Mouse (Mus musculus) natural killer cell, adult 2 months (primary cell): ENCODE measurements around the gene BC024978.
A peak's percentile ranks its signal among the peaks of the same experiment; 100 is the strongest.

ENCODE experiments used
- DNase-seq, 2 experiments: peaks; one replicate each; pipeline ENCODE4 v3.0.0; 2022; ENCODE audit warnings: low spot score in 2 of 2

The BC024978 gene

GRCm38 (mm10) chr7:27177942-27178323 is 17.6 kb upstream of the BC024978 start:
- DNase-seq, result no peak

DNA sequence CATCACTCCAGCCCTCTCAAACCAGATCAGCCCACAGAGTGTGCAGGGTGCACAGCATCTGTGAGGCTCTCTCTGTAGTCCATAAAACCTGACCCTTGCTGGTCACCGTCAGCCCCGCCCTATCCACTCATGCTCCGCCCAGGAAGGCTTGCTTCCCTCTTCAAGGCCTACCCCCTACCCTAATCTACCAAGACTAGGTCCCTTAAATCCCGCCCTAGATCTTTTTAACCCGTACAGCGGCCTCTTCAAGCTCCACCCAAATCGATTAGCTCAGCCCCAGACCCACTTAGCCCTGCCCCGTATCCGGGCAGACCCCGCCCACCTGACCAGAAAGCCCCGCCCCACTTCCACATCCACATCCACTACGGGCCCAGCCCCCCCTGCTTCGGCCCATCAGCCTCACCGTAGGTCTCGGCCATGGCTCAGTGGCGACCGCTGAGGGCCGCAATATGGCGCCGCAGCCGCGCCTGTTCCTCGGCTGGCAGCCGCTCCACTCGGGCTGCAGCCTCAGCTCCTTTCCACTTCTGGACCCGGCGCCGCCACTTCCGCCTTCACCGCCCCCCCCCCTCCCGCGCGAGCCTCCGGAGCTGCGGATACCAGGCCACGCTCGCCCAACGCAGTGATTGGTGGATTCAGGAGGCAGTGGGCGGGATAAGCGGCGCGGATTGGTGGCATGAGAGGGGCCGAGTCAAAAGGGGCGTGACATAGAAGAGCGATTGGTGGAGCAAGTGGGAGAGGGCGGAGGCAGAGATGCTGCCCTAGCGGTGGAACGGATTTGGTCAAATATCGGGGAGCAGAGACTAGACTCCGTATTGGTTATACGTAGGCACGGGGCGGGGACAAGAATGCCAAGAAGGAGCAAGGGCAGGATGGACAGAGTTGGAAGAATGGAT is 17.0 kb upstream of the BC024978 start, which contains the start of gene Rab4b:
TSS of gene Rab4b (minus strand) at position 573 of the 893 bp plus-strand sequence.
- peak; percentile 99 for DNase-seq

DNA sequence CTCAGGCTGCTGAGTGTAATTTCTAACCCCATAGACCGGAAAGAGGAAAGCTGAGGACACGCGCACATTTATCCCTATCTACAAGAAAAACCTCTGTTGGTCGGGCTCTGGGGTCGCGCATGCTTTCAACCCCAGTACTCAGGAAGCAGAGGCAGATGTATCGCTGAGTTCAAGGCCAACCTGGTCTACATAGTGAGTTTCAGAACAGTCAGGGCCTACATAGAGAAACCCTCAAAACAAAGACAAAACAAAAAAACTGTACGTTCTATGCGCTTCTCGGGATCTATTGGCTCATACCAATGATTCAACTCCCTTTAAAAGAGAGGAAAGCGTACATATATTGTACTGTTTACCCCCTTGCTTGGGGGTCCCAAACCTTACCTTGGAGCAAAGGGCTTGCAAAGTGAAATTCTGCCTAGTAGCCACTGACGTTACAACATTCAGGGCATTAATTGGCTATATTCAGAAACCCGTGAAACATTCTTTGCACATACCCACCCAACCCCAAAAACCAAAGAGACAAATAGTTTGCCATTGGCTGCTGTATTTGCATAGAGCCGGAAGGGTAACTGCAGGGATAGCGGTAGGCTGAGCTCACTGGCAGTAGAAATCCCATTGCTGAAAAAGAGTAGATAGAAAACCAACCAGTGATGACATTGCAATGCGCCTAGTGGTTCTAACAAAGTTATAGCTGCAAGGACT is 16.2 kb upstream of the BC024978 start:
- no peak for DNase-seq

- DNase-seq, result no peak
These were observed 15.5 kb upstream of the BC024978 start for GRCm38 (mm10) chr7:27180036-27180435.

DNA sequence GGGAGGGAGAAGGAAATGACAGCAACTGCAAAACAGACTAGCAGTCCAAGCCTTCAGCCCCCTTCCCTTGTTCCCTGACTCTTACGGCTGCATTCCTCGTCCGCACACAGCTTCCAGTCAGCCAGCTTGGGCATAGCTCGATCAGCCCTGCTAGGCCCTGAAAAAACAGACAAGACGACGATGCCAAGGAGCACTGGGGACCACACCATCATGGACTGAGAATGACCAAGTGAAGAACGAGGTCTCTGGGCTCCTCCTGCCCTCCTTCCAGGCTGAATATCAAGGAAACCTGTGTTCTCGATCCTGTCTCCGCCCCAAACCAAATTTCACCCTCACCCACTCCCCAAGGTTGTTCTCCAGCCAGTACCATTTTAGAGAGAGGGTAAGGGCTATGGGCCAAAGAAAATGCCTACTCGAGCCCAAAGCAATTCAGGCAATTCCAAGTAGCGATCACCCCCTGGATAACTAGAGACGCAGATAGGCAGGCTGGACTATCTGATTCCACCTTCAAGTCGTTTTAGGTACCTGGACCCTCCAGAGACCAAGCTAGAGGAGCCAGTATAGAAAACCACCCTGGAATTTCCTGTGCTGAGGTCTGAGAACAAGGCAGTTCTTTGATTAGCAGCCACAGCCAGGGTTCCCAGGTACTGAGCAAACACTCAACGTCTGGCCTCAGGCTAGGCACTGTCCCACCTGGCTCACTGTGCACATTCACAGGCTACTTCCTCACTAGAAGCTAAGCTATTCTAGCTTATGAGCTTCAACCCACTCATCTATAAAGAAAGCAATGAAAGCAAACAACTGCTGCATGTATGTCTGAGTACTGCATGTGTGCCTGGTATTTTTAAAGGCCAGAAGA is 14.5 kb upstream of the BC024978 start, which contains the start of the genes Gm21983 and Mia:
TSS of gene Gm21983 (minus strand) at position 250 of the 859 bp plus-strand sequence.
TSS of gene Mia (minus strand) at position 321 of the 859 bp plus-strand sequence.
- DNase-seq, result no peak

GRCm38 (mm10) chr7:27182498-27182897 is 13.1 kb upstream of the BC024978 start:
- no peak for DNase-seq

DNA sequence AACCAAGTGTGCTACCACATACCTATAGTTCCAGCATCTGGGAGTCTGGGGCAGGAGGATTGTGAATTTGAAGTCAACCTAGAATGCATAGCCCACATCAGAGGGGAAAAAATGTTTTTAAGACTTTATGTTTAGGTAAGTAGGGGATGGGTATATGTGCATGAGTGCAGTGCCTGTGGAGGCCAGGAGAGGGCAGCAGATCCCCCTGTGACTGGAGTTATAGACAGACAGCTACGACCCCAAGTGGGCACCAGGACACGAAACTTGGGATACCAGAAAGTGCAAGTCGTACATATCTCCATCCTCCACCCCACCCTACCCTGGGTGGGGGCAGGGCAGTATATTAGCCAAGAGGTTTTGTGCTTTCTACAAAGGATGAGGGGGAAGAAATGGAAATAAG is 10.6 kb upstream of the BC024978 start:
- DNase-seq, result peak in 1 of 2 experiments; percentile 41

DNA sequence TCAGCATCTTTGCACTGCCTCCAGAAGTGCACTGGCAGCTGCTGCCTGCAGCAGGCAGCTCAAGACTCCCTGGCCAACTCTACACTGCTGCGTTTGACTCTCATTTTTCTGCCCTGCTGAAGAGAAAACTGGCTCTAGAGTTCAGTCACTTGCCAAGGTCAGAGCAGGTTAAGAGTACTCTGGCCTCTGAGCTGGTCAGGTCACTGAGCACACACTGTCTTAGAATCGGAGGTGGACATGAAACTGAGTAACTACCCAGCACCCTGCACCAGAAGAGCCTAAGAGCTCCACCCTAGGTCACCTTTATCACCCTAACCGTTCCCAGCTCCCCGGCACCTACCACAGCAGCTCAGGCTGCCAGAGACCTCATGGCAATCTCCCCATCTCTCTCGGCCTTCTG is 9.6 kb upstream of the BC024978 start:
- no peak for DNase-seq

GRCm38 (mm10) chr7:27189271-27189931 is 6.2 kb upstream of the BC024978 start:
- no peak for DNase-seq

DNA sequence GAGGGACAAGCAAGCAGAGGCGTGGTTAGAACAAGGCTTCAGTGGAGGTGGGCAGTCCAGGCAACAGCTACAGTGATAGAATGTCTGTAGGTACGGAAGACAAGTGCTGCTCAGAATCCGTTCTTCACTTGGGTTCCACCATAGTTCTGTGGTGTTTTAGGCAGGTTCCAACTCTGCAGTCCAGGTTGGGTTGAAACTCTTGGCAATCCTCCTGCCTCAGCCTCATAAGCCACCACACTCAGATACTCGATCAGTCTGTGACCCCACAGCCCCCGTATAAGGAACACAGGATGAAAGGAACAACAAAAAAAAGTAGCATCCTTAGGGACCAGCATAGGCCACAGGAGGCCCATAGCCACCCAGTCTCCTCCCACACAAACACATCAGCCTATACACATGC is 3.1 kb upstream of the BC024978 start:
- DNase-seq, result no peak

DNA sequence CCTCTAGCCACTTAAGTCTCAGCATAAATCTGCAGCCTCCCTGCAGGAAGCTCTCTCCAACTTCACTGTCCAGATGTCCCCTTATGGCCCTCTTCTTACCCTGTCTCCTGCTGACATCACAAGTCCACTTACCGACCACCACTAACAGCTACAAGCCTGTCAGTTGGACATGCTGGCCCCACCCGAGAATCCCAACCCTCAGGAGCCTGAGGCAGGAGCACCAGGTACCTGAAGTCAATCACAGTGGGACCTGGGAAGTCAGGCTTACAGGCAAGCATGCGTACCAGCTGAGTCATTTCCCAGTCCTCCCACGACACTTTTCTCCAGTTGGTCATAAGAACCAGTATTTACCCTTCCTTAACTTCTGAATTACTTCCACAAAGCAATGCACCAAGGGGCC is 1.9 kb upstream of the BC024978 start:
- DNase-seq, result no peak

DNA sequence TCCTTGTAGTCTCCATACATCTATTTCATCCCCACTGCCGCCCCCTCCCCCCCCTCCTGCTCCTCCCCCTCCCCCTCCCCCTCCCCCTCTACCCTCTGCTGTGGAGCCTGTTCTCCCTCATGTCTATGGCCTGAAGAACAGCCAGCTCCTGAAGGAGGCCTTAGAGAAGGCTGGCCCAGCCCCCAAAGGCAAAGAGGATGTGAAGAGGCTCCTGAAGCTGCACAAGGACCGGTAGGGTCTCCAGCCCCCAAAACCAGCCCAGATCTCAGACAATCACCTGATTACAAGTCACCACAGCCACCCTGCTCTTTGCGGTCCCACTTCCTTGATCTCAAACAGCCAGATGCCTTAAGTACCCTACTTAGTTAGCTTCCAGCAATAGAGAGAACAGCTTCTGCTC is 1.6 kb downstream of the BC024978 start:
- no peak for DNase-seq

- DNase-seq, result no peak
These were observed 2.1 kb downstream of the BC024978 start for GRCm38 (mm10) chr7:27197634-27198033.

DNA sequence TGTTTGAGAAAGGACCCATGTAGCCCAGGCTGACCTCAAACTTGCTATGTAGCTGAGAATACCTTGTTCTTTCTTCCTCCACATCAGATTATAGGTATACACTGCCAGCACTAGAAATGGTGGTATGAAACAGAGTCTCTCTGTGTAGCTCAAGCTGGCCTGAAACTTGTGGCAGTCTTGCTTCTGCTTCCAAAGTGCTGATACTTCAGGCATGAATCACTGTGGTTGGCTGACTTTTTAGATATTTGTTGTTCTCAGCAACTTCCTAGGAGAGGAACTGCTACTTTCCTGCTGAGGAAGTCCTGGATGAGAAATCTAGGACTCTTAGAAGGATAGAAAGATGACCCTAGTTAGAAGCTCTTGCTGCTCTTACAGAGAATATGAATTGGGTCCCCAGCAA is 2.8 kb downstream of the BC024978 start:
- DNase-seq, result no peak

- DNase-seq, result no peak
These were observed 3.2 kb downstream of the BC024978 start for GRCm38 (mm10) chr7:27198779-27199178.

DNA sequence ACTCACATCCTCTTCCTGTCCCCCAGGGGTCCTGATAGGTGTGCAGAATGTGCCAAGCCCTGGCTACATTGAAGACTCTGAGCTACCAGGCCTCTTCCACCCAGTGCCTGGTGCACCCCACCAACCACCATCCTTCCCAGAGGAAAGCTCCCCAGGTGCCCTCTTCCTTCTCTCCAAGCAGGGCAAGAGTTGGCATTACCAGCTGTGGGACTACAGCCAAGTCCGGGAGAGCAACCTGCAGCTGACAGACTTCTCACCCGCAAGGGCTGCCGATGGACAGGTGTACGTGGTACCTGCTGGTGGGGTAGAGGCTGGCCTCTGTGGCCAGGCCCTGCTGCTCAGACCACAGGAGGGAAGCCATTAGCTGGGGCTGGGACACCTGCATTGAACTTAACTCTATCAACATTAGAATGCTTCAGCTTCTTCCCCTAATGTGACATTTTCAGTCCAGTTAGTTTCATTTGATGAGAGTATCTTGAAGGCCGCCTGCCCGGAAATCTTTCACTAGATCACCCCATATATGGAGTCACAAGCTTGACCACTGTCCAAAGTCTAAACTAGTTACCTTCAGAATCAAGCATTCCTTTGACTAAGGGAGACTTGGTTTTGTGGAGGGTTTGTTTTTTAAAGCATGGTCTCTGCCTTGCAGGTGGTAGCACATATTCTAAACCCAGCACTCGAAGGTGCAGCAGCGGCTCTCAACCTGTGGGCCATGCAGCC is 8.3 kb downstream of the BC024978 start:
- DNase-seq, result no peak

DNA sequence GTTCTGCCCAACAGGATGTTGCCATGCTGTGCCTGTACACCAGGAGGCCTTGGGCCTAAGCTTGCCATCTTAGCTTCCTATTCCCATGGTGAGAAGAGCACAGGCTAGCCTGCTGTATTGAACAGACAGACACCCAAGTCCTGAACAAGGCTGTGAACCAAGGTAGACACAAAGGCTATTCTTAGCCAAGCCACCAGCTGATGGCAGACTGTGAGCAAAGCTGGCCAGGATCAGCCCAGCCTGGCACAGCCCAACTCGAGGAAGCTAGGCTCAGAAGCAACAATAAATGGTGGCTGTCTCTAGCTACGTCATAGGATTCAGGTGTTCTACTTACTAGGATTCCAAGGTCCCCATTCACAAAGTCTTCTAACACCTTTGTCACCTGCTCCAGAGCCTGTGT is 17.0 kb downstream of the BC024978 start:
- no peak for DNase-seq

DNA sequence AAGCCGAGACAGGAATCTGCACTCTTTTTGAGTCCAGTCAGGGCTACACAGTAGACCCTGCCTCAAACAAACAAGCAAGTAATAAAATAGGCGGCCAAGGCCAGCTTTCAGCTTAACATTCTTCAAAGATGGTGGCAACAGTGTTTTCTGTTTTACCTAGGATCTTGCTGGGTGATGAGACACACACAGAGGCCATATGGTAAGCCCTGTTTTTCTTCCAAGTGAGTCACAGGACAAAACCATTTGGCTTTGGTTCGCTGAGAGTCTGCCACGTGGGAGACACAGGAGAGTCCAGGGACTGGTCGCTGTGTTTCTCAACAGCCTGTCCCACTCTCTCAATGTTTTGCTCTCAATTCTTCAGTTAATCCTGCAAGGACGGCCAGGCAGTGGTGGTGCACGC is 23.0 kb downstream of the BC024978 start:
- DNase-seq, result no peak

DNA sequence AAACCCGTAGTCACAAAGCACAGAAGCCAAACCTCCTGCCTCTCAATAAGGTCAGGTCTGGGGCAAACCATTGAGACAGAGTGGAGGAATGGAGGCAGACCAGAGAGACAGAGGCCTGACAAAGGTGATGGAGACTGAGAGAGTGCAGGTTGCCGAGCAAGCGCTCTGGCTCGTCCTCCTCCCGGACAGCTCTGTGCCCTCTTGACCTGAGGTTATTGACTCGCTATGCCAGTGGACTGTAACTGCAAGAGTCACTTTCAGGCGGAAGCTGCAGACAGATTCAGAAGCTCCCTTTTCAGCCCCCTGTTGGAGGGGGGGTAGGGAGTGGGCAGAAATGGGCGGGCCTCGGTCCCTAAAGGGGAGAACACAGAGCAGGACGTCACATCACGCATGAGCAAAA is 24.4 kb downstream of the BC024978 start:
- DNase-seq, result no peak

DNA sequence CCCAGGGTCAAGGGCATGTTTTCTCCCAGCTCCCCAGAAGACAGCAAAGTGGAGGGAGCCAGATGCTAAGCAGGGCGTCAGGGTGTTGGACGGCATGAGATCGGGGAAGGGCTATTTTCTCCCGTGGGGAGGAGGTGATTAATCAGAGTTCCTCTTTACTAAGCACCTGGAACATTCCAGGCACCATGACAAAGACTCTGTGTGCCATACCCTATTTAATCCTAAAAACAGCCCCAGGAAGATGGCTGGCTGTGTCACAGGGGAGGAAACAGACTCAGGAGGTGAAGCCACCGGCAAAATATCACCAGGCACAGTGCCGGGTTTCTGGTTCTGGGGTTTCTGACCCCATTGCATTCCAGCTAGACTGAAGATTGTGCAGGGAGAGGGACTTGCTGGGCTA is 26.4 kb downstream of the BC024978 start:
- DNase-seq, result no peak

DNA sequence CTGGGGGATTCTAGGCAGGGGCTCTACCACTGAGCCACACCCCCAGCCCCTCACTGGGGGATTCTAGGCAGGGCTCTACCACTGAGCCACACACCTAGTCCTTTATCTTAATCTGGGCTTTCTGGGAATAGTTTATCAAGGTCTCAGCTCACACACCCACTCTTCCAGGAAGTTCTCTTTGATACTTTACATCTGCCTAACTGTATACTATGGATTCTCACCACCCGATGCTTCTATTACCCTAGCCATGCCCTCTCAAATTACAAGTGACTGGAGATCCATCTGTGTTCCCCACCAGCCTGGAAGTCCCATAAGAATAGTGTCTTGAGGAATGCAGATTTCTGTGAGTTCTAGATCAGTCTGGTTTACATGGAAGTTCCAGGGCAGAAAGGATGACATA is 27.0 kb downstream of the BC024978 start:
- DNase-seq, result no peak
